Mouse (Mus musculus) heart, embryonic 16.5 days (tissue): ENCODE measurements around the gene Vopp1. TPM values are rescaled to one million over a fixed set of nuclear protein-coding genes. Genes with fewer than 3 reads are reported as not detected.

Experiments
- ATAC-seq: fragments of 200-750 bp; cut with Nextera tagmentation; replicated peaks from 2 replicates; pipeline ENCODE4 v1.8.0; 2017; ENCODE audit warnings: moderate number of reproducible peaks; ENCODE audit not compliant: insufficient read depth, low FRiP score; ENCODE audit errors: extremely low read depth
- H3K27ac ChIP-seq: fragments of 300-500 bp; sonication (generic); 2 replicates; pipeline ENCODE4 v1.5.1; 2014; ENCODE audit warnings: mild to moderate bottlenecking, low read length, control low read depth, moderate library complexity
- H3K27me3 ChIP-seq: fragments of 300-500 bp; sonication (generic); 2 replicates; pipeline ENCODE4 v1.6.1; 2014; ENCODE audit warnings: low read length, mixed read lengths; ENCODE audit not compliant: control insufficient read depth, insufficient read depth
- H3K36me3 ChIP-seq: fragments of 300-500 bp; sonication (generic); 2 replicates; pipeline ENCODE4 v1.6.1; 2014; ENCODE audit not compliant: control insufficient read depth, insufficient read depth
- H3K4me1 ChIP-seq: fragments of 300-500 bp; sonication (generic); 2 replicates; pipeline ENCODE4 v1.6.1; 2014; ENCODE audit warnings: low read length, mixed read lengths; ENCODE audit not compliant: control insufficient read depth, insufficient read depth
- H3K4me2 ChIP-seq: fragments of 300-500 bp; sonication (generic); 2 replicates; pipeline ENCODE4 v1.6.1; 2014; ENCODE audit warnings: low read depth, mild to moderate bottlenecking, control low read depth, low read length
- H3K4me3 ChIP-seq: fragments of 300-500 bp; sonication (generic); 2 replicates; pipeline ENCODE4 v1.5.1; 2014; ENCODE audit warnings: mild to moderate bottlenecking, control low read depth, low read length
- H3K9ac ChIP-seq: fragments of 300-500 bp; sonication (generic); 2 replicates; pipeline ENCODE4 v1.6.1; 2014; ENCODE audit warnings: low read length, control low read depth
- H3K9me3 ChIP-seq: fragments of 300-500 bp; sonication (generic); replicated peaks from 2 replicates; pipeline ENCODE4 v1.6.1; 2016; ENCODE audit warnings: low read length; ENCODE audit not compliant: control insufficient read depth
- WGBS: fragments of 180-500 bp; shearing (Covaris S2); extraction: QIAGEN DNeasy Blood & Tissue Kit; methylation state at CpG from one replicate; pipeline ENCODE4 v1.1.7; 2014; 5-methylcytosine and 5-hydroxymethylcytosine counted together
- polyA plus RNA-seq: library from polyadenylated mRNA; unstranded; fragments of >200 nt; fragmentation: Nextera tagmentation; extraction: Ambion mirVana; gene quantifications from 2 replicates; pipeline ENCODE4 v1.2.1, GENCODE M21; 2015

The Vopp1 gene
- polyA plus RNA-seq, 1 experiment from 2014 or later = 28.2 TPM

GRCm38 (mm10) chr6:57693116-57693515 lies 131.8 kb downstream of the Vopp1 start:
- Histone ChIP-seq H3K4me2 (no peak overlapping the region), H3K9ac (no peak overlapping the region), H3K4me1 (peaks cover 4% of the 10 kb centered on the region; the same call in 1 of the 2 replicates), H3K9me3 (no peaks in the 10 kb centered on the region), H3K4me3 (no peak overlapping the region), H3K36me3 (peaks cover 16% of the 10 kb centered on the region), H3K27ac (no peak overlapping the region), H3K27me3 (no peaks in the 10 kb centered on the region)
- ATAC-seq = no peak
- WGBS = 90% methylated on average over 3 of the region's 3 CpGs

- peak within 1 kb of the TSS; percentile 97 for H3K9ac ChIP-seq
- H3K27ac ChIP-seq = peak within 1 kb of the TSS; percentile 100
- peaks cover 25% of the 10 kb centered on the region for H3K36me3 ChIP-seq
- H3K4me1 ChIP-seq = peaks cover 4% of the 10 kb centered on the region; the same call in 1 of the 2 replicates
- no peaks in the 10 kb centered on the region for H3K9me3 ChIP-seq
- under 1% methylated on average over 52 of the region's 52 CpGs for WGBS
- no peaks in the 10 kb centered on the region for H3K27me3 ChIP-seq
- H3K4me3 ChIP-seq = peak within 1 kb of the TSS; percentile 91
- ATAC-seq = peak; percentile 97
- peak within 1 kb of the TSS; percentile 93 for H3K4me2 ChIP-seq
Observed at GRCm38 (mm10) chr6:57691467-57692261, 133.3 kb downstream of the Vopp1 start, which contains the start of gene Pyurf. TSS of gene Pyurf (minus strand) at chr6:57692078.

GRCm38 (mm10) chr6:57684156-57684555 lies 140.8 kb downstream of the Vopp1 start:
- H3K4me2 ChIP-seq = no peak overlapping the region
- WGBS = 86% methylated on average over 1 of the region's 1 CpGs
- H3K36me3 ChIP-seq = peaks cover 28% of the 10 kb centered on the region
- no peaks in the 10 kb centered on the region for H3K4me1 ChIP-seq
- no peak for ATAC-seq
- H3K27me3 ChIP-seq = no peaks in the 10 kb centered on the region
- no peak overlapping the region for H3K9ac ChIP-seq
- no peak overlapping the region for H3K27ac ChIP-seq
- H3K4me3 ChIP-seq = no peak overlapping the region
- H3K9me3 ChIP-seq = no peaks in the 10 kb centered on the region

Other genes with a start within 250 kb of the Vopp1 start
- 4.2 and 6.6 TPM in 2 replicates for gene Herc6, start 244.2 kb downstream of the Vopp1 start, polyA plus RNA-seq
- 27.8 and 29.1 TPM in 2 replicates for gene Pyurf, start 133.1 kb downstream of the Vopp1 start, polyA plus RNA-seq
- gene Lancl2, start 122.6 kb downstream of the Vopp1 start, polyA plus RNA-seq = 18.7 and 18.9 TPM in 2 replicates
- gene Vmn1r21, start 25.2 kb upstream of the Vopp1 start, polyA plus RNA-seq = not detected in 2 replicates
- not detected in 2 replicates for gene Vmn1r22, start 82.9 kb upstream of the Vopp1 start, polyA plus RNA-seq
- not detected in 2 replicates for gene Vmn1r23, start 101.7 kb upstream of the Vopp1 start, polyA plus RNA-seq
- gene Vmn1r24, start 136.3 kb upstream of the Vopp1 start, polyA plus RNA-seq = not detected in 2 replicates
- gene Vmn1r25, start 155.7 kb upstream of the Vopp1 start, polyA plus RNA-seq = not detected in 2 replicates
- not detected in 2 replicates for gene Vmn1r26, start 190.0 kb upstream of the Vopp1 start, polyA plus RNA-seq